Mouse (Mus musculus): ENCODE measurements around the gene Zmat1. TPM values are rescaled to one million over a fixed set of nuclear protein-coding genes. Genes with fewer than 3 reads are reported as not detected.
A peak's percentile ranks its signal among the peaks of the same experiment; 100 is the strongest.
"Not testable (repeated sequence)": the region's sequence is repeated elsewhere in the genome, so short reads cannot be mapped to it uniquely, and the experiment has no call there.

Gene Zmat1
- 1 to 10 TPM; 4.1 to 5.8 TPM for total RNA-seq (2021)
- long read RNA-seq, experiment 1, partial matches to known transcripts = 0 of 6 reads
- long read RNA-seq, experiment 1, other reads (novel, unspliced or antisense) = 5 of 6 reads
- long read RNA-seq, experiment 2, partial matches to known transcripts = 0 of 5 reads
- long read RNA-seq, experiment 2, other reads (novel, unspliced or antisense) = 1 of 5 reads

- peak; percentile 69 to 85 for DNase-seq (ENCODE audit: low spot score in 2 of 2)
Measured at GRCm38 (mm10) chrX:135008720-135009470, at the start of gene Zmat1. Zmat1 (minus strand) TSS chrX:135009209.

- not testable (repeated sequence) for DNase-seq (ENCODE audit: low spot score in 2 of 2)
Measured at GRCm38 (mm10) chrX:135053939-135054338, 44.9 kb upstream of the Zmat1 start.

GRCm38 (mm10) chrX:135035962-135036375, 27.0 kb upstream of the Zmat1 start:
- DNase-seq (ENCODE audit: low spot score in 2 of 2) = no peak

GRCm38 (mm10) chrX:135025135-135025534, 16.1 kb upstream of the Zmat1 start:
- DNase-seq (ENCODE audit: low spot score in 2 of 2) = no peak

- no peak for DNase-seq (ENCODE audit: low spot score in 2 of 2)
Measured at GRCm38 (mm10) chrX:135011381-135011780, 2.4 kb upstream of the Zmat1 start.

GRCm38 (mm10) chrX:135009471-135009815, 434 bp upstream of the Zmat1 start:
- no peak for DNase-seq (ENCODE audit: low spot score in 2 of 2)

GRCm38 (mm10) chrX:135008021-135008420, 988 bp downstream of the Zmat1 start:
- no peak for DNase-seq (ENCODE audit: low spot score in 2 of 2)

GRCm38 (mm10) chrX:134964546-134964945, 44.5 kb downstream of the Zmat1 start, which contains the start of gene Nxf2:
Nxf2 (minus strand) TSS chrX:134964754.
- DNase-seq (ENCODE audit: low spot score in 2 of 2) = no peak

- peak in 1 of 2 experiments; percentile 53 for DNase-seq (ENCODE audit: low spot score in 2 of 2)
Measured at GRCm38 (mm10) chrX:134963305-134964094, 45.5 kb downstream of the Zmat1 start.

- peak in 1 of 2 experiments; percentile 9 for DNase-seq (ENCODE audit: low spot score in 2 of 2)
Measured at GRCm38 (mm10) chrX:134930361-134930760, 78.6 kb downstream of the Zmat1 start.

- no peak for DNase-seq (ENCODE audit: low spot score in 2 of 2)
Measured at GRCm38 (mm10) chrX:134929927-134930326, 79.1 kb downstream of the Zmat1 start.

- DNase-seq (ENCODE audit: low spot score in 2 of 2) = peak in 1 of 2 experiments; percentile 21
Measured at GRCm38 (mm10) chrX:134925058-134925457, 84.0 kb downstream of the Zmat1 start.

- no peak for DNase-seq (ENCODE audit: low spot score in 2 of 2)
Measured at GRCm38 (mm10) chrX:134923675-134924424, 85.2 kb downstream of the Zmat1 start.

Other genes starting within 250 kb of the Zmat1 start
- 10 to 100 TPM; 67.5 to 87.0 TPM for gene Armcx2, start 200.0 kb downstream of the Zmat1 start, total RNA-seq (2021)
- under 1 TPM; 0.10 to 0.17 TPM for gene Nxf2, start 44.5 kb downstream of the Zmat1 start, total RNA-seq (2021)
- not detected for gene Gm15023, start 168.4 kb upstream of the Zmat1 start, total RNA-seq (2021)
- gene Tceal6, start 201.5 kb upstream of the Zmat1 start, total RNA-seq (2021) = 10 to 100 TPM in 1 of 2 experiments, 1 to 10 TPM in 1; 2.6 to 13.0 TPM

All from gastrocnemius, postnatal 4 days (tissue).